ENCODE assay signal across 9 mouse cellular contexts in genomic region chr4:137231494-137232470, GRCm38 (mm10). TPM values are rescaled to one million over a fixed set of nuclear protein-coding genes. Genes with fewer than 3 reads are reported as not detected.
DNase-seq lines count a peak whose midpoint lies in the region; ATAC-seq and TF ChIP-seq lines count a peak whose summit lies in the region.
"Had no signal": no experiment of that assay in that cellular context is flagged by ENCODE, and none has a peak within 500 bp of the region (broad histone marks: within the 10 kb centered on the region; RNA-seq: fewer than 3 reads in every experiment).

No protein-coding gene starts in this region.

- no peaks in the 10 kb centered on the region for H3K9me3 ChIP-seq in intestine, embryonic 15.5 days
- no peaks in the 10 kb centered on the region for H3K9me3 ChIP-seq in intestine, postnatal 0 days (ENCODE audit: control insufficient read depth)
- no peaks in the 10 kb centered on the region for H3K9me3 ChIP-seq in heart, embryonic 14.5 days (ENCODE audit: control insufficient read depth, low read length)
- H3K9me3 ChIP-seq in limb, embryonic 15.5 days: no peaks in the 10 kb centered on the region
- H3K9me3 ChIP-seq: midbrain, embryonic 12.5 days had no signal

- no peak for TF ChIP-seq POLR2A in brain, embryonic 14.5 days (IDR thresholded peaks at IDR 0.05; ENCODE audit: borderline replicate concordance, extremely low read depth, insufficient read depth, insufficient read length, poor library complexity, severe bottlenecking)

- intact Hi-C loops in left cerebral cortex, postnatal 36 days (cut with DNase I): no loop called here

- H3K36me3 ChIP-seq in intestine, embryonic 15.5 days: no peaks in the 10 kb centered on the region
- no peaks in the 10 kb centered on the region for H3K36me3 ChIP-seq in intestine, postnatal 0 days (ENCODE audit: control insufficient read depth, insufficient read depth)
- no peaks in the 10 kb centered on the region for H3K36me3 ChIP-seq in heart, embryonic 14.5 days (ENCODE audit: control insufficient read depth, insufficient read depth, low read length)
- H3K36me3 ChIP-seq in limb, embryonic 15.5 days: no peaks in the 10 kb centered on the region
- H3K36me3 ChIP-seq: midbrain, embryonic 12.5 days had no signal

- no peak overlapping the region for H3K9ac ChIP-seq in intestine, embryonic 15.5 days
- no peak overlapping the region for H3K9ac ChIP-seq in intestine, postnatal 0 days (ENCODE audit: low read depth, low read length)
- H3K9ac ChIP-seq in heart, embryonic 14.5 days (ENCODE audit: low read length): no peak overlapping the region
- H3K9ac ChIP-seq in limb, embryonic 15.5 days: no peak overlapping the region
- H3K9ac ChIP-seq: midbrain, embryonic 12.5 days had no signal

- peaks cover 9% of the 10 kb centered on the region for H3K4me1 ChIP-seq in intestine, embryonic 15.5 days (replicated peaks)
- peaks cover 3% of the 10 kb centered on the region; the same call in 1 of the 2 replicates for H3K4me1 ChIP-seq in intestine, postnatal 0 days (replicated peaks; ENCODE audit: control insufficient read depth, insufficient read depth, low read length)
- H3K4me1 ChIP-seq in heart, embryonic 14.5 days (ENCODE audit: control insufficient read depth in 2 of 2, insufficient read depth in 2 of 2, low read length in 2 of 2): peaks cover 4 to 10% of the 10 kb centered on the region in 2 experiments; a peak in 3 of 4 replicates
- H3K4me1 ChIP-seq in limb, embryonic 15.5 days: peaks cover 13% of the 10 kb centered on the region

- no peak for ATAC-seq in intestine, embryonic 15.5 days
- ATAC-seq in intestine, postnatal 0 days: no peak
- ATAC-seq in heart, embryonic 14.5 days (ENCODE audit: insufficient number of reproducible peaks, insufficient read depth, low FRiP score, low read depth): 0 out of 2 replicates have a peak, but pooled peaks have one; percentile 35
- no peak for ATAC-seq in limb, embryonic 15.5 days (ENCODE audit: insufficient number of reproducible peaks, low FRiP score, low TSS enrichment, low read depth)

- H3K27ac ChIP-seq in intestine, embryonic 15.5 days: peak overlapping the region; percentile 22; the same call in 1 of the 2 replicates
- H3K27ac ChIP-seq in intestine, postnatal 0 days (ENCODE audit: low read depth, low read length): no peak overlapping the region
- peak overlapping the region in 1 of 2 experiments; percentile 26; a peak in 2 of 4 replicates for H3K27ac ChIP-seq in heart, embryonic 14.5 days (replicated peaks in 1 of 2; ENCODE audit: control insufficient read depth in 1 of 2, insufficient read depth in 1 of 2, low read depth in 2 of 2, low read length in 2 of 2)
- H3K27ac ChIP-seq in limb, embryonic 15.5 days: peak overlapping the region; percentile 54
- H3K27ac ChIP-seq: midbrain, embryonic 12.5 days had no signal

- no peak for TF ChIP-seq CTCF in intestine, postnatal 0 days (IDR thresholded peaks at IDR 0.05; ENCODE audit: low read depth)
- no peak for TF ChIP-seq CTCF in brain, embryonic 14.5 days (IDR thresholded peaks at IDR 0.05; ENCODE audit: borderline replicate concordance, extremely low read depth, insufficient read depth, insufficient read length)

- no peak overlapping the region for H3K4me3 ChIP-seq in intestine, embryonic 15.5 days (replicated peaks)
- H3K4me3 ChIP-seq in intestine, postnatal 0 days (ENCODE audit: low read depth, low read length): no peak overlapping the region
- H3K4me3 ChIP-seq in heart, embryonic 14.5 days (ENCODE audit: control insufficient read depth in 1 of 2, insufficient read depth in 1 of 2, low read depth in 1 of 2, low read length in 2 of 2): no peak overlapping the region
- H3K4me3 ChIP-seq in limb, embryonic 15.5 days: no peak overlapping the region
- H3K4me3 ChIP-seq: midbrain, embryonic 12.5 days had no signal

- no peaks in the 10 kb centered on the region for H3K27me3 ChIP-seq in intestine, embryonic 15.5 days (replicated peaks)
- H3K27me3 ChIP-seq in intestine, postnatal 0 days (replicated peaks; ENCODE audit: control insufficient read depth, insufficient read depth, low read length): no peaks in the 10 kb centered on the region
- H3K27me3 ChIP-seq in heart, embryonic 14.5 days (ENCODE audit: control insufficient read depth, insufficient read depth, low read length): no peaks in the 10 kb centered on the region
- H3K27me3 ChIP-seq in limb, embryonic 15.5 days: no peaks in the 10 kb centered on the region
- H3K27me3 ChIP-seq: midbrain, embryonic 12.5 days had no signal

- WGBS in intestine, embryonic 15.5 days: 58% methylated on average over 16 of the region's 16 CpGs
- 60% methylated on average over 16 of the region's 16 CpGs for WGBS in intestine, postnatal 0 days
- WGBS in heart, embryonic 14.5 days: 63% methylated on average over 16 of the region's 16 CpGs
- WGBS in limb, embryonic 15.5 days: 61% methylated on average over 16 of the region's 16 CpGs

- DNase-seq in brain, embryonic 14.5 days (ENCODE audit: low read depth): peak; percentile 62
- DNase-seq in c-Kit-positive CD71-positive TER-119-positive erythroid progenitor cells, embryonic 14.5 days (ENCODE audit: low spot score): no peak
- DNase-seq in spleen, postnatal 10 days (ENCODE audit: low spot score in 2 of 2): no peak
- no peak for DNase-seq in left cerebral cortex, postnatal 36 days (ENCODE audit: low spot score in 2 of 2)

- no peak overlapping the region for H3K4me2 ChIP-seq in intestine, embryonic 15.5 days (replicated peaks)
- no peak overlapping the region for H3K4me2 ChIP-seq in intestine, postnatal 0 days (replicated peaks; ENCODE audit: low read depth)
- 0 out of 2 replicates have a peak overlapping the region, but pooled peaks have one; percentile 9 for H3K4me2 ChIP-seq in heart, embryonic 14.5 days (ENCODE audit: low read length)
- no peak overlapping the region for H3K4me2 ChIP-seq in limb, embryonic 15.5 days
- H3K4me2 ChIP-seq: midbrain, embryonic 12.5 days had no signal

RNA-seq across cellular contexts. Expression of gene Wnt4, which starts 45.5 kb away (rescaled TPM):
- 2.8 and 4.0 TPM in 2 replicates for polyA plus RNA-seq in intestine, embryonic 15.5 days (2015; fragmentation: Nextera tagmentation; extraction: Ambion mirVana)
- 2.1 and 2.4 TPM in 2 replicates for polyA plus RNA-seq in intestine, postnatal 0 days (2015; fragmentation: Nextera tagmentation; extraction: Ambion mirVana)
- 2.1 and 4.6 TPM in 2 replicates for polyA plus RNA-seq in brain, embryonic 14.5 days (2012; rRNA removed)
- polyA plus RNA-seq in heart, embryonic 14.5 days (2014; fragmentation: Nextera tagmentation; extraction: Ambion mirVana): 1.8 and 2.2 TPM in 2 replicates
- 10.0 and 13.2 TPM in 2 replicates for polyA plus RNA-seq in limb, embryonic 15.5 days (2015; fragmentation: Nextera tagmentation; extraction: Ambion mirVana)
- 10 to 100 TPM; 13.1 to 14.0 TPM for total RNA-seq in left cerebral cortex, postnatal 36 days (2021)
